ENCODE assay signal across 9 mouse cellular contexts in genomic region chr17:49889629-49890028, GRCm38 (mm10).
DNase-seq lines count a peak whose midpoint lies in the region; ATAC-seq and TF ChIP-seq lines count a peak whose summit lies in the region.
"Had no signal": no experiment of that assay in that cellular context is flagged by ENCODE, and none has a peak within 500 bp of the region (broad histone marks: within the 10 kb centered on the region; RNA-seq: fewer than 3 reads in every experiment).

No protein-coding gene starts in this region.

- 21% methylated on average over 7 of the region's 7 CpGs for WGBS in heart, embryonic 15.5 days
- 18% methylated on average over 7 of the region's 7 CpGs for WGBS in hindbrain, embryonic 13.5 days
- 37% methylated on average over 7 of the region's 7 CpGs for WGBS in midbrain, embryonic 16.5 days
- 46% methylated on average over 7 of the region's 7 CpGs for WGBS in kidney, adult 2 months

- H3K4me2 ChIP-seq in heart, embryonic 15.5 days: no peak overlapping the region
- H3K4me2 ChIP-seq in hindbrain, embryonic 13.5 days: no peak overlapping the region
- no peak overlapping the region for H3K4me2 ChIP-seq in midbrain, embryonic 16.5 days (ENCODE audit: low read length)

- H3K36me3 ChIP-seq in heart, embryonic 15.5 days: no peaks in the 10 kb centered on the region
- H3K36me3 ChIP-seq in hindbrain, embryonic 13.5 days: no peaks in the 10 kb centered on the region
- H3K36me3 ChIP-seq in midbrain, embryonic 16.5 days (ENCODE audit: control insufficient read depth, insufficient read depth, low read length): no peaks in the 10 kb centered on the region
- no peaks in the 10 kb centered on the region for H3K36me3 ChIP-seq in kidney, adult 2 months (ENCODE audit: control insufficient read depth, insufficient read depth, low read length)

- no peaks in the 10 kb centered on the region for H3K9me3 ChIP-seq in heart, embryonic 15.5 days (replicated peaks)
- H3K9me3 ChIP-seq in hindbrain, embryonic 13.5 days: no peaks in the 10 kb centered on the region
- no peaks in the 10 kb centered on the region for H3K9me3 ChIP-seq in midbrain, embryonic 16.5 days (replicated peaks; ENCODE audit: control insufficient read depth, low read length, poor library complexity, severe bottlenecking)

- H3K27me3 ChIP-seq in heart, embryonic 15.5 days: no peaks in the 10 kb centered on the region
- no peaks in the 10 kb centered on the region for H3K27me3 ChIP-seq in hindbrain, embryonic 13.5 days
- H3K27me3 ChIP-seq in midbrain, embryonic 16.5 days (ENCODE audit: control insufficient read depth, insufficient read depth, low read depth, low read length): no peaks in the 10 kb centered on the region
- no peaks in the 10 kb centered on the region for H3K27me3 ChIP-seq in kidney, adult 2 months (replicated peaks; ENCODE audit: control insufficient read depth, insufficient read depth, low read length)

- peak; percentile 50; the same call in 1 of the 2 replicates for ATAC-seq in heart, embryonic 15.5 days (replicated peaks; ENCODE audit: insufficient number of reproducible peaks, insufficient read depth, low FRiP score, low read depth)
- peak; percentile 41; the same call in 1 of the 2 replicates for ATAC-seq in hindbrain, embryonic 13.5 days (ENCODE audit: low FRiP score)
- peak; percentile 65 for ATAC-seq in midbrain, embryonic 16.5 days

- no peak overlapping the region for H3K9ac ChIP-seq in heart, embryonic 15.5 days
- no peak overlapping the region for H3K9ac ChIP-seq in hindbrain, embryonic 13.5 days
- no peak overlapping the region for H3K9ac ChIP-seq in midbrain, embryonic 16.5 days (ENCODE audit: low read depth, low read length)

- no peak for TF ChIP-seq CTCF in kidney, adult 2 months (conservative IDR thresholded peaks at IDR 0.05; ENCODE audit: insufficient read depth, insufficient read length, low read depth, low read length)

- no peak for TF ChIP-seq POLR2A in kidney, adult 2 months (IDR thresholded peaks at IDR 0.05; ENCODE audit: low read depth, low read length)

- no peak for DNase-seq in heart, adult 8-10 months (ENCODE audit: low spot score)
- DNase-seq in R1 (ENCODE audit: low read depth, low spot score): peak; percentile 82
- DNase-seq in frontal cortex, postnatal 10 days (ENCODE audit: low spot score in 2 of 2): no peak
- no peak for DNase-seq in B cell, adult 2 months
- DNase-seq in kidney, adult 2 months: no peak

- H3K4me3 ChIP-seq in heart, embryonic 15.5 days: no peak overlapping the region
- no peak overlapping the region for H3K4me3 ChIP-seq in hindbrain, embryonic 13.5 days
- H3K4me3 ChIP-seq in midbrain, embryonic 16.5 days (ENCODE audit: low read depth, low read length): no peak overlapping the region
- no peak overlapping the region for H3K4me3 ChIP-seq in kidney, adult 2 months (ENCODE audit: insufficient read depth, low read depth, low read length)

- no peak overlapping the region for H3K27ac ChIP-seq in heart, embryonic 15.5 days
- no peak overlapping the region for H3K27ac ChIP-seq in hindbrain, embryonic 13.5 days
- no peak overlapping the region for H3K27ac ChIP-seq in midbrain, embryonic 16.5 days (ENCODE audit: low read length)
- no peak overlapping the region for H3K27ac ChIP-seq in kidney, adult 2 months (ENCODE audit: insufficient read depth, low read depth, low read length)
- H3K27ac ChIP-seq: macrophage had no signal

- H3K4me1 ChIP-seq in heart, embryonic 15.5 days (replicated peaks): peaks cover 8% of the 10 kb centered on the region; the same call in 1 of the 2 replicates
- H3K4me1 ChIP-seq in hindbrain, embryonic 13.5 days (replicated peaks): peaks cover 27% of the 10 kb centered on the region
- no peaks in the 10 kb centered on the region for H3K4me1 ChIP-seq in midbrain, embryonic 16.5 days (ENCODE audit: control insufficient read depth, insufficient read depth, low read length)
- H3K4me1 ChIP-seq in kidney, adult 2 months (ENCODE audit: control insufficient read depth, insufficient read depth, low read length): no peaks in the 10 kb centered on the region
